Mouse (Mus musculus) heart, adult 2 months (tissue): Measurements from ENCODE around the gene Unc5b.

Experiments
- CTCF ChIP-seq: fragments of 200-600 bp; IDR thresholded peaks from 2 replicates; pipeline ENCODE4 v1.8.1; 2022; ENCODE audit warnings: antibody characterized with exemption, mild to moderate bottlenecking, moderate library complexity
- EP300 ChIP-seq: fragments of 200-500 bp; IDR thresholded peaks from 2 replicates; pipeline ENCODE4 v1.6.1; 2011; ENCODE audit warnings: low read depth, low read length, control low read depth; ENCODE audit not compliant: insufficient read depth
- POLR2A ChIP-seq: fragments of 200-500 bp; IDR thresholded peaks from 2 replicates; pipeline ENCODE4 v1.6.1; 2011; ENCODE audit warnings: mild to moderate bottlenecking, low read depth, low read length, control low read depth; ENCODE audit not compliant: insufficient read depth

DNA sequence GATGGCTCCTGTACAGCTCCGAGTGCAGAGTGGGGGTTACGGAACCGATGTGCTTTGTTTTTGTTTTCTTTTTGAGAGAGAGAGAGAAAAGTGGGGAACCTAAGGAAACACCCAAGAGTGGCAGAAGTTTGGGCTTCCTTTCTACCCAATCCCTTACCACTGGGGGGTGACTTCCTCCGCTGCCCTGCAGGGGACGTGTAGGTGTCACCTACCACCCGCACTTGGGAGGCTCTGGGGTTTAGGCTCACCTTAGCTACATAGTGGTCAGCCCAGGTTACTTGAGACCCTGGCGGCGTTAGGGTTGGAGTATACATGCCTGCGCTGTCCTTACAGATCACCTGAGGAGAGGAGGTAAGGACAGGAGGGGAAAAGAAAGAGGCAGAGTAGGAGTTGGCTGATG, 78.1 kb downstream of the Unc5b start:
- no peak for TF ChIP-seq EP300
- no peak for TF ChIP-seq POLR2A
- TF ChIP-seq CTCF, result peak; percentile 53
